Mouse (Mus musculus) myocyte (in vitro differentiated cells): ENCODE measurements around the gene Rab11fip4. TPM values are rescaled to one million over a fixed set of nuclear protein-coding genes. Genes with fewer than 3 reads are reported as not detected.
"Not testable (repeated sequence)": the region's sequence is repeated elsewhere in the genome, so short reads cannot be mapped to it uniquely, and the experiment has no call there.

Experiments used
- H3K27me3 ChIP-seq: one replicate; pipeline ENCODE4 v1.6.1; 2011; ENCODE audit not compliant: control insufficient read depth, insufficient read depth, insufficient read length
- H3K36me3 ChIP-seq: one replicate; pipeline ENCODE4 v1.6.1; 2011; ENCODE audit not compliant: control insufficient read depth, insufficient read depth
- H3K4me2 ChIP-seq: one replicate; pipeline ENCODE4 v1.6.1; 2011; ENCODE audit warnings: low read depth, control low read depth
- H3K4me3 ChIP-seq: one replicate; pipeline ENCODE4 v1.5.1; 2011; ENCODE audit warnings: mild to moderate bottlenecking, control low read depth, moderate library complexity
- H3K79me2 ChIP-seq: one replicate; pipeline ENCODE4 v1.6.1; 2011; ENCODE audit not compliant: control insufficient read depth, insufficient read depth
- H3ac ChIP-seq: one replicate; pipeline ENCODE4 v1.6.1; 2011; ENCODE audit not compliant: control insufficient read depth, insufficient read length
- E2F4 ChIP-seq: IDR thresholded peaks from one replicate; pipeline ENCODE4 v1.6.1; 2011; ENCODE audit warnings: mild to moderate bottlenecking, control low read depth, moderate library complexity; ENCODE audit not compliant: insufficient read depth
- MAX ChIP-seq: IDR thresholded peaks from one replicate; pipeline ENCODE4 v1.6.1; 2011; ENCODE audit warnings: low read depth, mild to moderate bottlenecking, control low read depth
- MYOD1 ChIP-seq, 3 experiments: IDR thresholded peaks; one replicate each; pipeline ENCODE4 v1.6.1; 2011; ENCODE audit warnings: control low read depth in 2 of 3, low read depth in 2 of 3, mild to moderate bottlenecking in 2 of 3, moderate library complexity in 1 of 3; ENCODE audit not compliant: insufficient read length in 2 of 3, control insufficient read depth in 1 of 3
- MYOG ChIP-seq, 3 experiments: IDR thresholded peaks; one replicate each; pipeline ENCODE4 v1.6.1; 2011; ENCODE audit warnings: control low read depth in 2 of 3, low read depth in 2 of 3, mild to moderate bottlenecking in 2 of 3; ENCODE audit not compliant: insufficient read length in 2 of 3, control insufficient read depth in 1 of 3, insufficient read depth in 1 of 3
- POLR2A ChIP-seq: IDR thresholded peaks from one replicate; pipeline ENCODE4 v1.6.1; 2011; ENCODE audit warnings: low read depth, mild to moderate bottlenecking, control low read depth, moderate library complexity; ENCODE audit not compliant: insufficient read length
- POLR2AphosphoS2 ChIP-seq: IDR thresholded peaks from one replicate; pipeline ENCODE4 v1.6.1; 2011; ENCODE audit warnings: low read depth, control low read depth; ENCODE audit not compliant: insufficient read length
- REST ChIP-seq: IDR thresholded peaks from one replicate; pipeline ENCODE4 v1.6.1; 2011; ENCODE audit warnings: mild to moderate bottlenecking, control low read depth, moderate library complexity; ENCODE audit not compliant: insufficient read depth, insufficient read length
- SRF ChIP-seq: IDR thresholded peaks from one replicate; pipeline ENCODE4 v1.6.1; 2011; ENCODE audit warnings: low read depth; ENCODE audit not compliant: control insufficient read depth, insufficient read length
- TCF12 ChIP-seq: IDR thresholded peaks from one replicate; pipeline ENCODE4 v1.6.1; 2011; ENCODE audit warnings: mild to moderate bottlenecking, control low read depth; ENCODE audit not compliant: poor library complexity, insufficient read depth, severe bottlenecking
- TCF3 ChIP-seq: IDR thresholded peaks from one replicate; pipeline ENCODE4 v1.6.1; 2011; ENCODE audit warnings: low read depth, control low read depth; ENCODE audit not compliant: insufficient read length
- USF1 ChIP-seq: IDR thresholded peaks from one replicate; pipeline ENCODE4 v1.6.1; 2011; ENCODE audit warnings: low read depth, mild to moderate bottlenecking, control low read depth, moderate library complexity
- polyA plus RNA-seq: library from polyadenylated mRNA; unstranded; fragments of >200 nt; fragmentation: generic; extraction: Trizol; gene quantifications from one replicate; pipeline ENCODE4 v1.2.1, GENCODE M21; 2012; ENCODE audit warnings: missing spikeins

Gene Rab11fip4
- polyA plus RNA-seq, 1 experiment, result 0.04 TPM

DNA sequence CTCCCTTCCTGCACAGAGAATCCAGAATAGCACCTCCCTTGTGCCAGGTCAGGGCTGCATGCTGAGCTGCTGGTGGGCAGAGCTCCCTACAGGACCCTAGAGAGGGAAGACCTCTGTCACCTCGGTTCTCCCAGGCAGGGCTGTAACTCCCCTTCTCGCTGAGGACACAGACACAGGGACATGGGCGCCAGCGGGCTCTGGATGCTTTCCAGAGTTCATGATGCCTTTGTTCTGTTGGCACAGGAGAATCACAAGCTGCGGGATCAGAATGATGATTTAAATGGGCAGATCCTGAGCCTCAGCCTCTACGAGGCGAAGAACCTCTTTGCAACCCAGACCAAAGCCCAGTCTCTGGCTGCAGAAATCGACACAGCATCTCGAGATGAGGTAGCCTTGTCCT lies 100.5 kb downstream of the Rab11fip4 start:
- Histone ChIP-seq H3ac (no peak overlapping the region), H3K79me2 (no peaks in the 10 kb centered on the region), H3K36me3 (no peaks in the 10 kb centered on the region), H3K4me3 (no peak overlapping the region), H3K4me2 (no peak overlapping the region), H3K27me3 (peaks cover 7% of the 10 kb centered on the region)
- TF ChIP-seq REST (no peak), SRF (no peak), USF1 (no peak), POLR2A (no peak), MYOG (IDR thresholded peaks at IDR 0.05; ENCODE audit: control insufficient read depth in 1 of 3, insufficient read depth in 1 of 3, insufficient read length in 2 of 3, low read depth in 2 of 3) (no peak)

DNA sequence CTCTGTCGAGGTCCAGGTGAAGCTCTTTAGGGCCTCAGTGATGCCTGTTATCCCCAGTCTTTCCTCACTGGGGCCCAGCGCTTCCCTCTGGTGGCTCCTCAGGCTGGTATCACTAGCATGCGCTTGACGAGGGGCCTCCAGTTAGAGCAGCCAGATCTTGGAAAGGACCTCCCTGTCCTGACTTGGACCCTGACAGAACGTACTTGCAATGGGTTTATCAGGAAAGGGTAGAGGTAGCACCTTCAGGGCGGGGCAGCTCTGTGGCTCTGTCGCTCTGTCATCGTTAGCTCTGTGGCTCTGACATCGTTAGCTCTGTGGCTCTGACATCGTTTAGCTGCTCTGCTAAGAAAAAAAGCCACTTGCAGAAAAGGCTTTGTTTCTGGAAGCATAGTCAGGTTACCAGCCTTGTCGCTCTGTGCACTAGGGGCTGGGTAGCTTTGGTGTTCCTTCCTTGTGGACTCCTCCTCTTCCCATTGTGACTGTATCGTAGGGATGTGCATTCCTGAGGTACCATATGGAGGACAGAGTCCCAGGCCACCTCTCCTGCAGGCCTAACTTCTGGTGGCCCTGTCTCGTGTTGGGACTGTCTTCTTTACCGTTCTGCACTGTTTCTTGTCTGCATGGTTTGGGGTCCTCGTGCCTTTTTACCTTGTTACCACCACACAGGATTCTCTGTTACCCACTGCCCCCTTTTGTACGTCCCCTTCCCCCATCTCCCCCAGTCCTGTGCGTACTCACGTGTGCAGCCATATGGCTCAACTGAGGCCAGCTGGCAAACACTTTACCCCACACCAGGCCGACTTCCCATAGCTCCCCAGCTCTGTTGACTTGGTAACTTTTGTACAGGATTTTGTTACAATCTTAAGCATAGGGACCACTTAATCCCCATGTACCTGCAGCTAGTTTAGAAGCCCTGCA lies 105.6 kb downstream of the Rab11fip4 start:
- H3ac ChIP-seq, result no peak overlapping the region
- H3K79me2 ChIP-seq, result peaks cover 3% of the 10 kb centered on the region
- H3K27me3 ChIP-seq, result no peaks in the 10 kb centered on the region
- no peak overlapping the region for H3K4me2 ChIP-seq
- peaks cover 10% of the 10 kb centered on the region for H3K36me3 ChIP-seq
- H3K4me3 ChIP-seq, result no peak overlapping the region
- TF ChIP-seq TCF12, result no peak
- TF ChIP-seq POLR2AphosphoS2, result peak; percentile 68
- TF ChIP-seq E2F4, result no peak

GRCm38 (mm10) chr11:79698071-79698470 lies 107.1 kb downstream of the Rab11fip4 start:
- TF ChIP-seq USF1 (no peak), POLR2A (no peak), TCF3 (no peak), POLR2AphosphoS2 (peak; percentile 36)
- no peak overlapping the region for H3ac ChIP-seq
- H3K36me3 ChIP-seq, result peaks cover 11% of the 10 kb centered on the region
- H3K4me3 ChIP-seq, result no peak overlapping the region
- peaks cover 17% of the 10 kb centered on the region for H3K79me2 ChIP-seq
- H3K4me2 ChIP-seq, result no peak overlapping the region
- H3K27me3 ChIP-seq, result no peaks in the 10 kb centered on the region

GRCm38 (mm10) chr11:79698542-79698941 lies 107.5 kb downstream of the Rab11fip4 start:
- H3K4me2 ChIP-seq, H3K27me3 ChIP-seq, H3K4me3 ChIP-seq, H3ac ChIP-seq: not testable (repeated sequence)
- Histone ChIP-seq H3K79me2 (peaks cover 17% of the 10 kb centered on the region), H3K36me3 (peaks cover 11% of the 10 kb centered on the region)

DNA sequence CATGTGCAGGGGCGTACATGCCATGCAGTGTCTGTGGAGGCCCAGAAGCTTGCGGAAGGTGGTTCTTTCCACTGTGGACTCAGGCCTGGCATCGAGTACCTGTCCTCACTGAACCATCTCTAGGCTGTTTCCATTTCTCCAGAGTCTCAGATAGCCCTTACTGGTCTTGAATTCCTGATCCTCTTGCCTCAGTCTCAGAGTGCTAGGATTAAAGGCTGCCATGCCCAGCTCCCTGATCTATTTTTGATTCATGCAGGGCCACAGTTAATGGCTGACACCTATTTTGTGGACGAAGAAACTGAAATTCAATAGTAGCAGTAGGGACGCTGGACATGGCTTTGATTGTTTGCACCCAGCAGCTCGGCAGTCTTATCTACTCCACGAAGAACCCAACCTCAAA lies 110.5 kb downstream of the Rab11fip4 start:
- no peak overlapping the region for H3K4me2 ChIP-seq
- TF ChIP-seq MAX (no peak), POLR2AphosphoS2 (no peak), USF1 (no peak), REST (no peak), SRF (no peak), MYOD1 (IDR thresholded peaks at IDR 0.05; ENCODE audit: control insufficient read depth in 1 of 3, insufficient read length in 2 of 3, low read depth in 2 of 3) (no peak), TCF12 (no peak), MYOG (IDR thresholded peaks at IDR 0.05; ENCODE audit: control insufficient read depth in 1 of 3, insufficient read depth in 1 of 3, insufficient read length in 2 of 3, low read depth in 2 of 3) (no peak), POLR2A (no peak)

GRCm38 (mm10) chr11:79702092-79702491 lies 111.1 kb downstream of the Rab11fip4 start:
- Histone ChIP-seq H3ac (no peak overlapping the region), H3K36me3 (peaks cover 11% of the 10 kb centered on the region), H3K27me3 (no peaks in the 10 kb centered on the region), H3K4me3 (no peak overlapping the region), H3K79me2 (peaks cover 17% of the 10 kb centered on the region), H3K4me2 (peak overlapping the region; percentile 95)
- TF ChIP-seq TCF12 (no peak), E2F4 (no peak), REST (no peak), SRF (no peak), TCF3 (no peak), MYOG (IDR thresholded peaks at IDR 0.05; ENCODE audit: control insufficient read depth in 1 of 3, insufficient read depth in 1 of 3, insufficient read length in 2 of 3, low read depth in 2 of 3) (no peak), MAX (no peak), MYOD1 (IDR thresholded peaks at IDR 0.05; ENCODE audit: control insufficient read depth in 1 of 3, insufficient read length in 2 of 3, low read depth in 2 of 3) (no peak), USF1 (no peak), POLR2AphosphoS2 (no peak)

More for the DNA sequence above, 110.5 kb downstream of the Rab11fip4 start:
- Histone ChIP-seq H3K79me2 (peaks cover 17% of the 10 kb centered on the region), H3K36me3 (peaks cover 11% of the 10 kb centered on the region), H3K27me3 (no peaks in the 10 kb centered on the region), H3ac (no peak overlapping the region), H3K4me3 (no peak overlapping the region)
